Mouse (Mus musculus): ENCODE measurements around the gene Farp1. TPM values are rescaled to one million over a fixed set of nuclear protein-coding genes. Genes with fewer than 3 reads are reported as not detected.
A peak's percentile ranks its signal among the peaks of the same experiment; 100 is the strongest.

Gene Farp1
- polyA plus RNA-seq, 1 experiment from 2014 or later, result 22.4 TPM

GRCm38 (mm10) chr14:121155173-121155572 lies 120.2 kb downstream of the Farp1 start:
- Histone ChIP-seq H3K27me3 (ENCODE audit: control insufficient read depth, insufficient read depth, low read length) (no peaks in the 10 kb centered on the region), H3K9me3 (ENCODE audit: control insufficient read depth, low read length) (no peaks in the 10 kb centered on the region), H3K4me1 (ENCODE audit: control insufficient read depth, insufficient read depth, low read length) (peaks cover 11% of the 10 kb centered on the region), H3K36me3 (ENCODE audit: control insufficient read depth, insufficient read depth, low read length) (no peaks in the 10 kb centered on the region), H3K9ac (ENCODE audit: low read length) (no peak overlapping the region), H3K4me3 (ENCODE audit: low read depth, low read length) (no peak overlapping the region), H3K27ac (ENCODE audit: low read depth, low read length) (no peak overlapping the region), H3K4me2 (no peak overlapping the region)
- whole genome bisulfite sequencing, result 87% methylated on average over 4 of the region's 4 CpGs
- ATAC-seq (ENCODE audit: low FRiP score) (no peak), DNase-seq (ENCODE audit: low spot score, missing footprints) (no peak)

- DNase-seq (ENCODE audit: low spot score, missing footprints) (no peak), ATAC-seq (ENCODE audit: low FRiP score) (no peak)
- Histone ChIP-seq H3K36me3 (ENCODE audit: control insufficient read depth, insufficient read depth, low read length) (no peaks in the 10 kb centered on the region), H3K27ac (ENCODE audit: low read depth, low read length) (no peak overlapping the region), H3K9ac (ENCODE audit: low read length) (no peak overlapping the region), H3K4me1 (ENCODE audit: control insufficient read depth, insufficient read depth, low read length) (no peaks in the 10 kb centered on the region), H3K27me3 (ENCODE audit: control insufficient read depth, insufficient read depth, low read length) (no peaks in the 10 kb centered on the region), H3K9me3 (ENCODE audit: control insufficient read depth, low read length) (no peaks in the 10 kb centered on the region), H3K4me2 (no peak overlapping the region), H3K4me3 (ENCODE audit: low read depth, low read length) (no peak overlapping the region)
- 80% methylated on average over 2 of the region's 2 CpGs for WGBS
Measured at GRCm38 (mm10) chr14:121158616-121159015, 123.6 kb downstream of the Farp1 start.

DNA sequence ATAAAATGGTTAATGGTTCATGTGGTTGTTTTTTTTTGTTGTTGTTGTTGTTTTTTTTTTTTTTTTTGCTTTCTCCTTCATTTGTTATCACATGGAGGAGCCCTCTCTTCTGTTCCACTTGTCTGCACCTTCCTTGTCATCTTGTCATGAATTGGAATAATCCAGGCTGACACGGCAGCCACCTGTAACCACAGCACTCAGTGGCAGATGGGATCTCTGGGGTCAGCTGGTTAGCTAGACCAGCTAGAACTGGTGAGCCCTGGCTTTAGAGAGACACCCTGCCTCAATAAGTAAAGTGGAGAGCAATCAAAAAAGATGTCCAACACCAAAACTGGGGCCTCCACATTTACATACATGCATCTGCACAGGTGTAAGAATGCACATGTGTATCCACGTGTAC lies 127.8 kb downstream of the Farp1 start:
- Histone ChIP-seq H3K4me3 (ENCODE audit: low read depth, low read length) (no peak overlapping the region), H3K27me3 (ENCODE audit: control insufficient read depth, insufficient read depth, low read length) (no peaks in the 10 kb centered on the region), H3K9ac (ENCODE audit: low read length) (no peak overlapping the region), H3K4me1 (ENCODE audit: control insufficient read depth, insufficient read depth, low read length) (no peaks in the 10 kb centered on the region), H3K27ac (ENCODE audit: low read depth, low read length) (no peak overlapping the region), H3K4me2 (no peak overlapping the region), H3K36me3 (ENCODE audit: control insufficient read depth, insufficient read depth, low read length) (no peaks in the 10 kb centered on the region), H3K9me3 (ENCODE audit: control insufficient read depth, low read length) (no peaks in the 10 kb centered on the region)
- ATAC-seq (ENCODE audit: low FRiP score) (no peak), DNase-seq (ENCODE audit: low spot score, missing footprints) (no peak)
- WGBS, result 90% methylated on average over 2 of the region's 2 CpGs

DNA sequence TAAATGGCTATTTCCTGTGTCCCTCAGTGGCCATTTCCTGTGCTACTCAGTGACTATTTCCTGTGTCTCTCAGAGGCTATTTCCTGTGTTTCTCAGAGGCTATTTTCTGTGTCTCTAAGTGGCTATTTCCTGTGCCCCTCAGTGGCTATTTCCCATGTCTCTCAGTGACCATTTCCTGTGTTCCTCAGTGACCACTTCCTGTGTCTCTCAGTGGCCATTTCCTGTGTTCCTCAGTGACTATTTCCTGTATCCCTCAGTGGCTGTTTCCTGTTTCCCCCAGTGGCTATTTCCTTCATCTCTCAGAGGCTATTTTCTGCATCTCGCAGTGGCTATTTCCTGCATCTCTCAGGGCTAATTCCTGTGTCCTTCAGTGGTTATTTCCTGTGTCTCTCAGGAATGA lies 129.9 kb downstream of the Farp1 start:
- no peaks in the 10 kb centered on the region for H3K9me3 ChIP-seq (ENCODE audit: control insufficient read depth, low read length)
- no peaks in the 10 kb centered on the region for H3K4me1 ChIP-seq (ENCODE audit: control insufficient read depth, insufficient read depth, low read length)
- H3K36me3 ChIP-seq (ENCODE audit: control insufficient read depth, insufficient read depth, low read length), result no peaks in the 10 kb centered on the region
- H3K27ac ChIP-seq (ENCODE audit: low read depth, low read length), result no peak overlapping the region
- no peak for DNase-seq (ENCODE audit: low spot score, missing footprints)
- ATAC-seq (ENCODE audit: low FRiP score), result no peak
- H3K27me3 ChIP-seq (ENCODE audit: control insufficient read depth, insufficient read depth, low read length), result no peaks in the 10 kb centered on the region
- H3K4me3 ChIP-seq (ENCODE audit: low read depth, low read length), result no peak overlapping the region
- no peak overlapping the region for H3K4me2 ChIP-seq
- WGBS, result 92% methylated on average over 1 of the region's 1 CpGs
- H3K9ac ChIP-seq (ENCODE audit: low read length), result no peak overlapping the region

DNA sequence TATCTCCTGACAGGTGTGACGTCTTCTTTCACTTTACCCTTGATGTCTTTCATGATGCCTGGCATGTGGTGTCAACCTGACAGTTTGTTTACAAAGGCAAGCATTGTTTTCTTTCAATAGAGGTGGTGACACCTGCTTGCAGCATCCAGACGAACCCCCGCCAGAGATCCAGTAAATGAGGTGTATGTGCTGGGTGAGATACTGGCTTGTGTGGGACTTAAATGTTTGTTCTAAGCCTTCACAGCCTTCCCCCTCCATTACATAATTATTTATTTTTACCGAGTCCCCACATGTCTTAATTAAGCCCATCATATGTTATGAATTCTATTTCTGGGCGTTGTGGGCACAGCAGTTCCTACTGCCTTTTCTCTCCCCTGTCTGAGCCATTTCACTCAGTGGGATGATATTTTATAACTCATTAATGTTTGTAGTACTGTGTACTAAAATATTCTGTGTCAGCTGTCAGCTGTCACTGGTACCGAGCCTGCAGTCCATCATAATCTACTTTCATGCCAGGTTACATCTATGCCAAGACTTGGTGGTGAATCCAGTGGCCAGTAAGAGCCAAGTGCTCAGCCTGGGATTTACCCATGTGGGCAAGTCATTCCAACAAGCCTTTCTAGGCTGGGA lies 130.5 kb downstream of the Farp1 start:
- DNase-seq (ENCODE audit: low spot score, missing footprints), result no peak
- no peaks in the 10 kb centered on the region for H3K9me3 ChIP-seq (ENCODE audit: control insufficient read depth, low read length)
- 75% methylated on average over 6 of the region's 6 CpGs for WGBS

GRCm38 (mm10) chr14:121166038-121166436 lies 131.0 kb downstream of the Farp1 start:
- H3K36me3 ChIP-seq (ENCODE audit: control insufficient read depth, insufficient read depth, low read length), result no peaks in the 10 kb centered on the region
- no peaks in the 10 kb centered on the region for H3K27me3 ChIP-seq (ENCODE audit: control insufficient read depth, insufficient read depth, low read length)
- H3K9me3 ChIP-seq (ENCODE audit: control insufficient read depth, low read length), result no peaks in the 10 kb centered on the region
- H3K4me2 ChIP-seq, result no peak overlapping the region
- H3K27ac ChIP-seq (ENCODE audit: low read depth, low read length), result no peak overlapping the region
- no peak overlapping the region for H3K4me3 ChIP-seq (ENCODE audit: low read depth, low read length)
- no peak overlapping the region for H3K9ac ChIP-seq (ENCODE audit: low read length)
- 88% methylated on average over 7 of the region's 7 CpGs for WGBS
- no peaks in the 10 kb centered on the region for H3K4me1 ChIP-seq (ENCODE audit: control insufficient read depth, insufficient read depth, low read length)
- no peak for DNase-seq (ENCODE audit: low spot score, missing footprints)
- ATAC-seq (ENCODE audit: low FRiP score), result no peak

More for the DNA sequence above, 130.5 kb downstream of the Farp1 start:
- no peak overlapping the region for H3K4me3 ChIP-seq (ENCODE audit: low read depth, low read length)
- ATAC-seq (ENCODE audit: low FRiP score), result no peak
- no peaks in the 10 kb centered on the region for H3K4me1 ChIP-seq (ENCODE audit: control insufficient read depth, insufficient read depth, low read length)
- no peaks in the 10 kb centered on the region for H3K27me3 ChIP-seq (ENCODE audit: control insufficient read depth, insufficient read depth, low read length)
- no peaks in the 10 kb centered on the region for H3K36me3 ChIP-seq (ENCODE audit: control insufficient read depth, insufficient read depth, low read length)
- H3K9ac ChIP-seq (ENCODE audit: low read length), result no peak overlapping the region
- H3K4me2 ChIP-seq, result no peak overlapping the region
- no peak overlapping the region for H3K27ac ChIP-seq (ENCODE audit: low read depth, low read length)

DNA sequence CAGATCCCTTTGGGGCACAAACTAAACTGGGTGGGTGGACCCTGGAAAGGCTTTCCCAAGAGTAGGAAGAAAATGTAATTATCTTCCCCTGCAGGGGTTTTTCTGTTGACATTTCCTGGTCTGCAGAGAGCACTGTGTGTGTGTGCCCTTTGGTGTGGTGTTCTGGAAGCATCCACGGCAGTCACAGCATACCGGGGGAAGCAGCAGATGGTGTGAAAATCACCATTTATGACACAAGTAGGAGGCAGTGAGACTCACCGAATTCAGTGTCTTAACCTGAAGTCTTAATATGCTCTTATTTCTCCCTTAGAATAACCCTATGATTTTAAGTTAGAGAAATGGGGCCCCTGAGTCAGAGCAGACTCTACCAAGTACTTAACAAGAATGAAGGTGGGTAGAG lies 133.7 kb downstream of the Farp1 start:
- Histone ChIP-seq H3K4me1 (ENCODE audit: control insufficient read depth, insufficient read depth, low read length) (peaks cover 6% of the 10 kb centered on the region; the same call in 1 of the 2 replicates), H3K27me3 (ENCODE audit: control insufficient read depth, insufficient read depth, low read length) (no peaks in the 10 kb centered on the region), H3K4me2 (no peak overlapping the region), H3K4me3 (ENCODE audit: low read depth, low read length) (no peak overlapping the region), H3K9me3 (ENCODE audit: control insufficient read depth, low read length) (no peaks in the 10 kb centered on the region), H3K36me3 (ENCODE audit: control insufficient read depth, insufficient read depth, low read length) (no peaks in the 10 kb centered on the region), H3K9ac (ENCODE audit: low read length) (no peak overlapping the region), H3K27ac (ENCODE audit: low read depth, low read length) (no peak overlapping the region)
- ATAC-seq (ENCODE audit: low FRiP score) (no peak), DNase-seq (ENCODE audit: low spot score, missing footprints) (no peak)
- 83% methylated on average over 3 of the region's 3 CpGs for WGBS

DNA sequence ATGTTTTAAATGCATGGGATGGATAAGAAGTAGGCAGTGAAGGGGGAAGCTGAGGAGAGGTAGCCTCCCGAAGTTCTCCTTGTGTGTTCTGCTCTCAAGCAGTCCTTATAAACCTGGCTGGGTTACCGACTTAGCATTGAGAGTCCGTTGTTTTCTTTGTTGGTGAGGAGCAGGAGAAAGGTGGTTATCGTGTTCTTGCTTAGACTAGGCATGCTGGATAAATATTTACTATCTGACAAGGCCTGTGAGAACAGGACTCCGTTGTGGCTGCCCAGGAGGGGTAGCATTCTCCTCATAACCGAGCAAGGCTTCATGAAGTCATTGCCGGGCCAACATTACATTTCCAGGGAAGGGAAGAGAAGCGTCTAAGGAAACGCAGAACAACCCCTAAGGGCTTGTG lies 135.3 kb downstream of the Farp1 start:
- Histone ChIP-seq H3K27ac (ENCODE audit: low read depth, low read length) (no peak overlapping the region), H3K4me3 (ENCODE audit: low read depth, low read length) (no peak overlapping the region), H3K27me3 (ENCODE audit: control insufficient read depth, insufficient read depth, low read length) (no peaks in the 10 kb centered on the region), H3K4me2 (no peak overlapping the region), H3K9me3 (ENCODE audit: control insufficient read depth, low read length) (no peaks in the 10 kb centered on the region), H3K9ac (ENCODE audit: low read length) (no peak overlapping the region), H3K4me1 (ENCODE audit: control insufficient read depth, insufficient read depth, low read length) (peaks cover 6% of the 10 kb centered on the region; the same call in 1 of the 2 replicates), H3K36me3 (ENCODE audit: control insufficient read depth, insufficient read depth, low read length) (no peaks in the 10 kb centered on the region)
- ATAC-seq (ENCODE audit: low FRiP score), result no peak
- DNase-seq (ENCODE audit: low spot score, missing footprints), result no peak
- WGBS, result 86% methylated on average over 9 of the region's 9 CpGs

DNA sequence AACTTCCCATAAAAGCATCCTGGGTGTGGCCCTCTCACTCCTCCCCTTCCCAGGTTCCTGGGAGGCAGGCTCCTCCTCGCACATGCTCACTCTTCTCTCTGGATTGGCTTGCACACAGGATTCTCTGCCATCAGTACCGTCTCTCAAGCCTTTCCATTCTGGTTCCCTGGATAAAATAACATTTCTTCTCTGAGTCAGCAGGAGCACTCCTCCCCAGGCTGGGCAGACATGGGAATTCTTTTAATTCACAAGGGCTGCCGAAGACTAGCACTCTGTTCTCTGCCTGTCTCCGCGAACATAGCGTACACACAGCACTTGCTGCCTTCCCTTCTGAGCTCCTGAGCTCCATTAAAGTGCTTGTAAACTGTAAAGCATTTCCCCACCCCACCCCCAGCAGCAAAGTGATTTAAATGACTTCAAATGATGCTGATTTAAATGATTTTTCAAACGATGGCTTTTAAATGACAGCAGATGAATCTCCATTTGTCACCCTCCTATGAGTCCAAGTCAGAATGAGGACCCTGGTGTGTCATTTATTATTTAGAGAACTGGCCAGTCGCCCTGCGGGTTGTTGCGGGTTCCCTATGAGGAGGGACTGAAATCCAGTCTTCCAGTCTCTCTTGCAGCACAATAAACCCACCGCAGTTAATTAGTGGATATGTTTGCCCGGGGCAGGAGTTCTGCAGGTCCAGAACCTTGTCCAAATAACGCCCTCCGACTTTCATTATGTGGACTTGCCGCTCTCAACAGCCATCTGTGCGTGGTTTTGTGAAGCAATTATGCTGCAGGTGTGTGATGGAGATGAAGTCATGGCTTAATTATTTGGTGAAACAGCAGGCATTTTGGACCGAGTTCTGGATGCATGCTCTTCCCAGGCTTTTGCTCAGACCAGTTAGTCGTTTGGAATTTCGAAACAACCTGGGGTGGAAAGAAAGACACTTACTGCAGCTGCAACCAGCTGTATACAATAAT lies 137.4 kb downstream of the Farp1 start:
- no peak overlapping the region for H3K4me3 ChIP-seq (ENCODE audit: low read depth, low read length)
- whole genome bisulfite sequencing, result 78% methylated on average over 19 of the region's 19 CpGs
- peaks cover 6% of the 10 kb centered on the region; the same call in 1 of the 2 replicates for H3K4me1 ChIP-seq (ENCODE audit: control insufficient read depth, insufficient read depth, low read length)

More for the DNA sequence above, 137.4 kb downstream of the Farp1 start:
- no peaks in the 10 kb centered on the region for H3K9me3 ChIP-seq (ENCODE audit: control insufficient read depth, low read length)
- 0 out of 2 replicates have a peak, but pooled peaks have one; percentile 11 for ATAC-seq (ENCODE audit: low FRiP score)
- no peaks in the 10 kb centered on the region for H3K36me3 ChIP-seq (ENCODE audit: control insufficient read depth, insufficient read depth, low read length)
- no peak for DNase-seq (ENCODE audit: low spot score, missing footprints)
- H3K9ac ChIP-seq (ENCODE audit: low read length), result no peak overlapping the region
- H3K27me3 ChIP-seq (ENCODE audit: control insufficient read depth, insufficient read depth, low read length), result no peaks in the 10 kb centered on the region
- H3K4me2 ChIP-seq, result no peak overlapping the region
- no peak overlapping the region for H3K27ac ChIP-seq (ENCODE audit: low read depth, low read length)

All from midbrain, embryonic 11.5 days (tissue).